Mouse (Mus musculus): ENCODE data around the gene Arnt. TPM values are rescaled to one million over a fixed set of nuclear protein-coding genes. Genes with fewer than 3 reads are reported as not detected.

The Arnt gene
- polyA plus RNA-seq, 1 experiment from 2014 or later = 12.5 TPM

- Histone ChIP-seq H3K9me3 (ENCODE audit: control insufficient read depth, low read length) (no peaks in the 10 kb centered on the region), H3K36me3 (ENCODE audit: control insufficient read depth, insufficient read depth, low read length) (no peaks in the 10 kb centered on the region), H3K27ac (ENCODE audit: low read depth, low read length) (no peak overlapping the region), H3K9ac (replicated peaks; ENCODE audit: low read depth, low read length) (no peak overlapping the region), H3K4me2 (ENCODE audit: low read depth, low read length) (no peak overlapping the region), H3K4me1 (ENCODE audit: control insufficient read depth, insufficient read depth, low read length) (no peaks in the 10 kb centered on the region), H3K4me3 (ENCODE audit: low read depth, low read length) (no peak overlapping the region), H3K27me3 (ENCODE audit: control insufficient read depth, insufficient read depth, low read length) (no peaks in the 10 kb centered on the region)
- 94% methylated on average over 3 of the region's 3 CpGs for WGBS
- no peak for ATAC-seq (ENCODE audit: low read depth)
Measured at GRCm38 (mm10) chr3:95516614-95517041, 82.4 kb downstream of the Arnt start.

- Histone ChIP-seq H3K36me3 (ENCODE audit: control insufficient read depth, insufficient read depth, low read length) (no peaks in the 10 kb centered on the region), H3K9ac (replicated peaks; ENCODE audit: low read depth, low read length) (no peak overlapping the region), H3K4me2 (ENCODE audit: low read depth, low read length) (peak overlapping the region; percentile 8; the same call in 1 of the 2 replicates), H3K27ac (ENCODE audit: low read depth, low read length) (no peak overlapping the region), H3K27me3 (ENCODE audit: control insufficient read depth, insufficient read depth, low read length) (no peaks in the 10 kb centered on the region), H3K4me3 (ENCODE audit: low read depth, low read length) (no peak overlapping the region), H3K4me1 (ENCODE audit: control insufficient read depth, insufficient read depth, low read length) (no peaks in the 10 kb centered on the region), H3K9me3 (ENCODE audit: control insufficient read depth, low read length) (no peaks in the 10 kb centered on the region)
- WGBS = 23% methylated on average over 10 of the region's 10 CpGs
- peak; percentile 80; the same call in 1 of the 2 replicates for ATAC-seq (ENCODE audit: low read depth)
Measured at GRCm38 (mm10) chr3:95517493-95517898, 83.3 kb downstream of the Arnt start.

GRCm38 (mm10) chr3:95518891-95519290 is 84.7 kb downstream of the Arnt start:
- no peaks in the 10 kb centered on the region for H3K4me1 ChIP-seq (ENCODE audit: control insufficient read depth, insufficient read depth, low read length)
- H3K9ac ChIP-seq (replicated peaks; ENCODE audit: low read depth, low read length) = no peak overlapping the region
- no peaks in the 10 kb centered on the region for H3K27me3 ChIP-seq (ENCODE audit: control insufficient read depth, insufficient read depth, low read length)
- no peak overlapping the region for H3K4me2 ChIP-seq (ENCODE audit: low read depth, low read length)
- no peaks in the 10 kb centered on the region for H3K9me3 ChIP-seq (ENCODE audit: control insufficient read depth, low read length)
- ATAC-seq (ENCODE audit: low read depth) = no peak
- H3K27ac ChIP-seq (ENCODE audit: low read depth, low read length) = no peak overlapping the region
- WGBS = 83% methylated on average over 7 of the region's 7 CpGs
- no peaks in the 10 kb centered on the region for H3K36me3 ChIP-seq (ENCODE audit: control insufficient read depth, insufficient read depth, low read length)
- no peak overlapping the region for H3K4me3 ChIP-seq (ENCODE audit: low read depth, low read length)

GRCm38 (mm10) chr3:95519315-95519714 is 85.1 kb downstream of the Arnt start:
- Histone ChIP-seq H3K27ac (ENCODE audit: low read depth, low read length) (no peak overlapping the region), H3K4me2 (ENCODE audit: low read depth, low read length) (no peak overlapping the region), H3K4me3 (ENCODE audit: low read depth, low read length) (no peak overlapping the region), H3K4me1 (ENCODE audit: control insufficient read depth, insufficient read depth, low read length) (no peaks in the 10 kb centered on the region), H3K9ac (replicated peaks; ENCODE audit: low read depth, low read length) (no peak overlapping the region), H3K27me3 (ENCODE audit: control insufficient read depth, insufficient read depth, low read length) (no peaks in the 10 kb centered on the region), H3K9me3 (ENCODE audit: control insufficient read depth, low read length) (no peaks in the 10 kb centered on the region), H3K36me3 (ENCODE audit: control insufficient read depth, insufficient read depth, low read length) (no peaks in the 10 kb centered on the region)
- 85% methylated on average over 2 of the region's 2 CpGs for WGBS
- ATAC-seq (ENCODE audit: low read depth) = no peak

- WGBS = 94% methylated on average over 3 of the region's 3 CpGs
- Histone ChIP-seq H3K4me2 (ENCODE audit: low read depth, low read length) (no peak overlapping the region), H3K27me3 (ENCODE audit: control insufficient read depth, insufficient read depth, low read length) (no peaks in the 10 kb centered on the region), H3K4me1 (ENCODE audit: control insufficient read depth, insufficient read depth, low read length) (no peaks in the 10 kb centered on the region), H3K9me3 (ENCODE audit: control insufficient read depth, low read length) (no peaks in the 10 kb centered on the region), H3K36me3 (ENCODE audit: control insufficient read depth, insufficient read depth, low read length) (no peaks in the 10 kb centered on the region), H3K4me3 (ENCODE audit: low read depth, low read length) (no peak overlapping the region), H3K9ac (replicated peaks; ENCODE audit: low read depth, low read length) (no peak overlapping the region), H3K27ac (ENCODE audit: low read depth, low read length) (no peak overlapping the region)
- no peak for ATAC-seq (ENCODE audit: low read depth)
Measured at GRCm38 (mm10) chr3:95520100-95520499, 85.9 kb downstream of the Arnt start.

- Histone ChIP-seq H3K9me3 (ENCODE audit: control insufficient read depth, low read length) (no peaks in the 10 kb centered on the region), H3K4me3 (ENCODE audit: low read depth, low read length) (no peak overlapping the region), H3K9ac (replicated peaks; ENCODE audit: low read depth, low read length) (no peak overlapping the region), H3K4me1 (ENCODE audit: control insufficient read depth, insufficient read depth, low read length) (no peaks in the 10 kb centered on the region), H3K27ac (ENCODE audit: low read depth, low read length) (no peak overlapping the region), H3K36me3 (ENCODE audit: control insufficient read depth, insufficient read depth, low read length) (no peaks in the 10 kb centered on the region), H3K4me2 (ENCODE audit: low read depth, low read length) (no peak overlapping the region), H3K27me3 (ENCODE audit: control insufficient read depth, insufficient read depth, low read length) (no peaks in the 10 kb centered on the region)
- WGBS = 88% methylated on average over 10 of the region's 10 CpGs
- no peak for ATAC-seq (ENCODE audit: low read depth)
Measured at GRCm38 (mm10) chr3:95521168-95521567, 87.0 kb downstream of the Arnt start.

- H3K4me2 ChIP-seq (ENCODE audit: low read depth, low read length) = no peak overlapping the region
- no peak overlapping the region for H3K27ac ChIP-seq (ENCODE audit: low read depth, low read length)
- ATAC-seq (ENCODE audit: low read depth) = no peak
- WGBS = 72% methylated on average over 3 of the region's 3 CpGs
- H3K27me3 ChIP-seq (ENCODE audit: control insufficient read depth, insufficient read depth, low read length) = no peaks in the 10 kb centered on the region
- no peak overlapping the region for H3K4me3 ChIP-seq (ENCODE audit: low read depth, low read length)
- H3K4me1 ChIP-seq (ENCODE audit: control insufficient read depth, insufficient read depth, low read length) = no peaks in the 10 kb centered on the region
- H3K9me3 ChIP-seq (ENCODE audit: control insufficient read depth, low read length) = no peaks in the 10 kb centered on the region
- H3K36me3 ChIP-seq (ENCODE audit: control insufficient read depth, insufficient read depth, low read length) = no peaks in the 10 kb centered on the region
- no peak overlapping the region for H3K9ac ChIP-seq (replicated peaks; ENCODE audit: low read depth, low read length)
Measured at GRCm38 (mm10) chr3:95523662-95524061, 89.5 kb downstream of the Arnt start.

- WGBS = 78% methylated on average over 2 of the region's 2 CpGs
- no peak for ATAC-seq (ENCODE audit: low read depth)
Measured at GRCm38 (mm10) chr3:95524673-95525072, 90.5 kb downstream of the Arnt start.

GRCm38 (mm10) chr3:95526111-95526510 is 91.9 kb downstream of the Arnt start:
- no peak for ATAC-seq (ENCODE audit: low read depth)
- no peak overlapping the region for H3K9ac ChIP-seq (replicated peaks; ENCODE audit: low read depth, low read length)
- no peaks in the 10 kb centered on the region for H3K9me3 ChIP-seq (ENCODE audit: control insufficient read depth, low read length)
- no peak overlapping the region for H3K27ac ChIP-seq (ENCODE audit: low read depth, low read length)
- no peak overlapping the region for H3K4me2 ChIP-seq (ENCODE audit: low read depth, low read length)
- no peaks in the 10 kb centered on the region for H3K27me3 ChIP-seq (ENCODE audit: control insufficient read depth, insufficient read depth, low read length)
- no peaks in the 10 kb centered on the region for H3K36me3 ChIP-seq (ENCODE audit: control insufficient read depth, insufficient read depth, low read length)
- no peak overlapping the region for H3K4me3 ChIP-seq (ENCODE audit: low read depth, low read length)
- H3K4me1 ChIP-seq (ENCODE audit: control insufficient read depth, insufficient read depth, low read length) = no peaks in the 10 kb centered on the region

More at GRCm38 (mm10) chr3:95524673-95525072, 90.5 kb downstream of the Arnt start:
- no peak overlapping the region for H3K4me3 ChIP-seq (ENCODE audit: low read depth, low read length)
- H3K27ac ChIP-seq (ENCODE audit: low read depth, low read length) = no peak overlapping the region
- H3K9me3 ChIP-seq (ENCODE audit: control insufficient read depth, low read length) = no peaks in the 10 kb centered on the region
- H3K27me3 ChIP-seq (ENCODE audit: control insufficient read depth, insufficient read depth, low read length) = no peaks in the 10 kb centered on the region
- no peak overlapping the region for H3K4me2 ChIP-seq (ENCODE audit: low read depth, low read length)
- no peak overlapping the region for H3K9ac ChIP-seq (replicated peaks; ENCODE audit: low read depth, low read length)
- no peaks in the 10 kb centered on the region for H3K4me1 ChIP-seq (ENCODE audit: control insufficient read depth, insufficient read depth, low read length)
- H3K36me3 ChIP-seq (ENCODE audit: control insufficient read depth, insufficient read depth, low read length) = no peaks in the 10 kb centered on the region
